Mouse (Mus musculus) T-helper 17 cell (primary cell): Measurements from ENCODE around the gene Nsmce4a.
"Not testable (repeated sequence)": the region's sequence is repeated elsewhere in the genome, so short reads cannot be mapped to it uniquely, and the experiment has no call there.

Experiments used
- in situ Hi-C, 2 experiments: fragments of 300-600 bp; cut with MboI, MseI; formaldehyde crosslinking; loops; 1 replicate in 1 of 2; 2 replicates in 1 of 2; pipeline ENCODE4 v1.15.1; 2025; ENCODE audit warnings: high pct_unique_total_duplicates in 2 of 2

Gene Nsmce4a

DNA sequence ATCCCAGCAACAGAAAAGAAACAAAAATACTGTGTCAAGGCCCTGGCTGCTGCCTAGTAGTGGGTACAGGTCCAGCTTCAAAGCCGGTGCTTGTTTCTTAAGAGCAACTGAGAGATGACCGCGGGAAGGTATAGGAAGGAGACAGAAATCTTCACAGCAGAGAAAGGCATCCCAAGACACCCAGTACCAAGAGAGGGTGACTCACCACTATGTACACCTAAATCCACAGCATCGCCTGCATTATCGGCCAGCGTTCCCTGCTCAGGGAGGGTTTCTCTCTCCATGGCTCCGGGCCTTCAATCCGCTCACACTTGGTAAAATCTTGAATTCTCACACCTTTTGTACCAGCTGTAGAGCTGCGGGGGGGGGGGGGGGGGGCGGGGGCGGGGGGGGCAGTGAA is at the start of gene Nsmce4a:
Gene Nsmce4a (minus strand): TSS at position 298 of the 400 bp plus-strand sequence.
- in situ Hi-C loops: loop anchor here in 1 of 2 experiments (10.0 kb wide), 1 partner anchor 278 kb away; no protein-coding TSS in a partner anchor

DNA sequence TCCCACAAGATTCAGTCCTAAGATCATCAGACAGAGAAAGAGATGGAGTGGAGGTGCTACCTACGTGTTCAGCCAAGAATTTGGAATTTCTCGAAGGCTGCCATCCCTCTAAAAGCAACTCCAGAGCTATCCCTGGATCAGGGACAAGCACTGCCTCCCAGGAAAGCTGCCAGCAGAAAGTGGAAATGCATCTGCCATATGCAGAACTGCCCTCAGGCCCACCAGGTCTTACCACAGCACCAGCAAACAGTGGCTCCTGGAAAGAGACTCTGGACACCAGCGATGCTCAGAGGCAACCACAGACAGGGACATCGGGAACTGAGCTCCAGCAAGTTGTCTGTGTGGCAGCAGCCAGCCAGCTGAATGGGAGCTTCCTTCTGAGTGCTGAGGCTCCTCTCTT is 49.4 kb upstream of the Nsmce4a start:
- in situ Hi-C loops: no loop called here

DNA sequence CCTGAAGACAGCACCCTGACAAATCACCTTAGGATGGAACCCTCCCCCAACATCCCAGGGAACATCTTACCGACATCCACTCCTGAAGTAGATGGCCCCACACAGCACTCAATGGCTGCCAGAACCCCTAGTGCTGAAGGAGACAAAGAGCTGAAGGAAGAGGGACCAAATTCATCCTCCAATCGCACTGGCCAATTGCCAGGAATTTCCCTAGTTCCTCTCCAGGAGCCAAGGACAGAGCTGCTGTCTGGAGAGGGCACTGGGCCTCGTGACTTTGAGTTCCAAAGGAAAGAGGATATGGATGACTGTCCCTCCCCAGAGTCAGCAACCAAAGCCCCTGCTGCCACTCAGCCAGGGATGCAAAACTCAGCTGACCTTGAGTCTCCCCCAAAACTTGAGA is 49.0 kb upstream of the Nsmce4a start:
- in situ Hi-C loops: no loop called here

- in situ Hi-C loops: no loop called here
Observed at GRCm38 (mm10) chr7:130621068-130621467, 48.1 kb upstream of the Nsmce4a start.

DNA sequence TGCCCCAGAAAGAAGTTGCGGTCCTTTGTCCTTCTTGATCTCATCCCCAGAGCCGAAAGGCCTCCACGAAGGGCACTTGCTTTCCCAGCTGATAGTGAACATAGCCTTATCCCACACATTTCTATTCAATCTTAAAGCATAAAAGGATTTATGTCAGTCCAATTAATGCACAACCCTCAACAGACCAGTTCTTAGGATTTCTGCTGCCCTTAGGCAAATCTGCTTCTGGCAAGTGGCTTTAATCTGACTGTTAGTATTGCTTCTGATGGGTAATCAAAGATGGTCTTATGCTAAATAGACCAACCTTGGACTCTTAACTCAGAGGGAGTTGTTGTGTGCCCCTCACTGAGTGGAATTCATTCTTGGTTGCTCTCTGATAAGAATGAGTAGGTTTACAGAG is 44.7 kb upstream of the Nsmce4a start:
- in situ Hi-C loops: no loop called here

GRCm38 (mm10) chr7:130613973-130614372 is 41.1 kb upstream of the Nsmce4a start:
- in situ Hi-C loops: no loop called here

DNA sequence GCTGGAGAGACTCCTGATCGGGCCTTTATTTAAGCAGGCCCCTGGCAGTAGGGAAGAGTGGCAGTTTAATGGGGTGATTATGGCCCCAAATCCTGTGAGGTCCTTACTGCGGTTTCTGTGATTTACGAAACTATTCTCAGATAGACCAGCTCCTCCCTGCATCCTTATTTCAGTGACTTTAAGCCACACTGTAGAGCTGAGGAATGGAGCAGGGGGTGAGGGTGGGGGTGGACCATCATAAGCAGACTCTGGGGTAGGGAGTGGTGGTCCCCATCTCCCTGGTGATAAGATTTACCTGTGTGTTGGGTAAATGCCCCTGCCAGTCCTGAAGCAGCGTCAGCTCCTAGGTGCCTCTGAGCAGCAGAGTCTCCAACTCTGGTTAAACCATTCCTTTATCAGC is 34.0 kb upstream of the Nsmce4a start:
- in situ Hi-C loops: no loop called here

DNA sequence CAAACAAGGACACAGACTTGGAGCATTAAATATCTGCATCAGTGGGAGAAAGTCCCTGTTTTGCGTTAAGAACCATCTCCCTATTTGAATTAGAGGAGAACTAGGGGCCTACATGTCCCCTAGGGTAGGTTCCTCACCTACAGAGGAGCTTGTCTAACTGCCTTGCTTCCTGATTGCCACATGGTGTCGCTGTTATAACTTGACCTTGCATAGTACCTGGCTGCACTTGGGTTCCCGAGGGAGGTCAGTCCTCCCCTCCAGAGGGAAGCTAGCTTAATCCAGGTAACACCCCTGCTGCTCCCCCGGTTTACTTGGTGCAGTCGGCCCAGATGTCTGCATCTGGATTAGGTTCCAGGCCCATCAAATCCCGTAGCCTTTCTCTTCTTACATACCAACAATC is 32.2 kb upstream of the Nsmce4a start:
- in situ Hi-C loops: no loop called here

GRCm38 (mm10) chr7:130604390-130604789 is 31.5 kb upstream of the Nsmce4a start:
- in situ Hi-C loops: no loop called here

DNA sequence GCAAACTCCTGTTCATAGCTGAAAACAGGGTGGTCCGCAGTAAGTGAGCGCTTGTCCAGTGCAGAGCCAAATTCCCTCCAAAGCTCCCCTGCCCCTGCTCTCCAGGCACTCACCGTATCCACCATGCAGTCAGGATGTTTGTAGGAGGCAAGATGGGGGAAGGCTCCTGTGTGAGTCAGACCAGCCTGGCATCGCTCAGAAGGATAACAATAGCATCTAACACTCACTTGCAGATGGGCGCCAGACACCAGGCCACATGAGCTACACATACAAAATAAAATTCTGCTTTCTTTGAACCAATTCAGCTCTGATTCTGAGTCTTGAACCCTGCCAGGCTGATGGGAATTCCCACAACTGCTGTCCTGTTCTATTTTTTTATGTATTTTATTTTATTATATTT is 30.6 kb upstream of the Nsmce4a start:
- in situ Hi-C loops: no loop called here

GRCm38 (mm10) chr7:130602804-130603203 is 29.9 kb upstream of the Nsmce4a start:
- in situ Hi-C loops: no loop called here

- in situ Hi-C loops: no loop called here
Observed at GRCm38 (mm10) chr7:130600546-130600945, 27.6 kb upstream of the Nsmce4a start.

GRCm38 (mm10) chr7:130600074-130600473 is 27.2 kb upstream of the Nsmce4a start:
- in situ Hi-C loops: no loop called here

DNA sequence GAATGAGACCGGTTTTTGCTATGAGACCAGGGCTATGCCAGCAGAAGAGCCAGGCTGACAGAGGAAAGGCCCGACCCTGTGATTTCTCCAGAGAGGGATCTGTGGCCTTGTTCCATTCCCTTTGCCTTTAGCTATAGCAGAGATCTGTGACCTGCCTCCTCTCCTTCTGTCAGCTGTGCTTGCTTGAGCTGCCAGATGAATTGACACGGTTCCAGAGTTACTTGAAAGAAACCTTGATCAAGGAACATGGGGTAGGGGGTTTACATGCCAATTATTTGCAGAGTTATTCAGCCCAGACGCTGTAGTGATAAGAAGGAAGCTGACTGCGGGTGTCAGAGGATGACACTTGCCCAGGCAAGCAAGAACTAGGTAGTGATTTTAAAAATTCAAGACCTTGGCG is 24.6 kb upstream of the Nsmce4a start:
- in situ Hi-C loops: no loop called here

GRCm38 (mm10) chr7:130596079-130596855 is 23.3 kb upstream of the Nsmce4a start:
- in situ Hi-C loops: not testable (repeated sequence)

DNA sequence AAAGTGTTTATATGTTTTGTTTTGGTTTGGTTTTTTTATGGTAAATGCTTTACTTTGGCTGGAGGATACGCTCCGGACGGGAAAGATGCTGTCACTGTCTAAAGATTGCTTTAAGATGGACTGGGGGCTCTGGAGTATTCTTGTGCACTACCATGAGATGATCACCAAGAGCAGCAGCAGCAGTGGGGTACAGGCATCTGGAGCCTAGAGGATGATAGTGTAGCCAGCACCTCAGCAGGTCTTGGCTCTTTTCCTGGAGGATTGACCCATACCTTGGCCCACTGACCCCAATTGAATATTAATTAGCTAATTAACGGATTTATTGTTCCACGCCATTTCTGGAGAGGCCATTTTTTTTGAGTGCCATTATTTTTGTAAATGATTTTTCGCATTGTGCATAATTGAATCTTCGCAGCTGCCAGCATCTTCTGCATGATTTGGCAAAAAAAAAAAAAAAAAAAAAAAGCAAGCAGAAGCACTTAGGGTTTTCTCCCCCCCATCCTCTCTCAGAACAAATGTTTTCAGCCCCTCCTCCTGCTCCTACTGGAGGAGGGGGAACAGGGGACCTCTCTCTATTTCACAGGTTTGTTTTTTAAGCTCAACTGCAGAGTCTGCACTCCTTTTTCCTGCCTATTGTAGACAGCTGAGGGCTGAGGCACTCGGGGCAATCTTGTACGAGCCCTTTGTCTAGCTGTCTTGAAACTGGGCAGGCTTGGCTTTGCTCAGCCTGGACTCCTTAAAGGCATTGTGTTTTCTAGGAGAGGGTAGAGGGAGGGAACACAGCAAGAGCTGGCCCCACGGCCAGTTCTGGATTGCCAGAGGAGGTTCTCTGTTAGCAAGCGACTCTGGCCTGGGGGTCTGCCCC is 20.7 kb upstream of the Nsmce4a start:
- in situ Hi-C loops: not testable (repeated sequence)

DNA sequence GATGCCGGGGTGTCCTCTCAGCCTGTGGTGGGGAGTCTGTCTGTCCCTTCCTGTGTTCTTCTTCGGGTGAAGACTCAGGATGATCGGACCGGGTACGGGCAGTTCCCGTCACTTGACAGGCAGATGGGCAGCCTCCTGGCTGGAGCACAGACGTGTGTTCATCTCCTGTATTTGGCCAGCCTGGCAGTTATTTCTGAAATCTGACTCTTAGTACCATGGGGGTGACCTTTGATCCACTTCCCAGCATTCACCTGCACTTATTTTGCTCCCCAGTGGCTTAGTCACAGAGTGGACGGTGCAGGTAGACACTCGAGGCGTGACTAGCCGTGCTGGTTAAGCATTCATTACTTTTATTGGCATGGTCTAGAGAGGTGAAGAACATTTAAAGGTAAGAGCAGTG is 20.1 kb upstream of the Nsmce4a start:
- in situ Hi-C loops: not testable (repeated sequence)

DNA sequence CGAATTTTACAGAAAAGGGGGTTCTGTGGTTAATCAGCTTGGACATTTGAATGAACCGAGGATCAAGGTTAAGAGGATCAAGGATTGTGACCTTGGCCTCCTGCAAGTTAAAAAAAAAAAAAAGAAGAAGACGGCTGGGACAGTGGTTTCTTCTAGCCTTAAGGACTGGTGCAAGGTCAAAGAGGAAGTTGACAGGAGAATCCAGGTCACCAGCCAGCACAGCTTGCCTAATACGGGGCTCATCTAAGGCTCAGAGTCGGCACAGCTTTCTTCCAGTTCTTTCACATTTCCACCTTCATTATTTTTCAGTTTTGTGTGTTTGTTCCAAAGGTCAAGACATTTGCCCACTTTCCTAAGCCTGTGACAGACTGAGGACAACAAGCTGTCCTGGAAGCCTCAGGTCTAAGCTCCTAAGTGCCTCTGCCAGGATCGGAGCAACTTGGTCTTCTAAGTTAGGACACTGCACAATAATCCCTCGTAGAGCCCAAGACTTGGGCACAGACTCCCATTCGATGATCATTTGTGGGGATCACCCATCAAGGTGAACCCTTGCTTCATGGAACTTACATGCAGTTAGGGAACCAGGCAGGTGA is 18.0 kb upstream of the Nsmce4a start:
- in situ Hi-C loops: no loop called here

DNA sequence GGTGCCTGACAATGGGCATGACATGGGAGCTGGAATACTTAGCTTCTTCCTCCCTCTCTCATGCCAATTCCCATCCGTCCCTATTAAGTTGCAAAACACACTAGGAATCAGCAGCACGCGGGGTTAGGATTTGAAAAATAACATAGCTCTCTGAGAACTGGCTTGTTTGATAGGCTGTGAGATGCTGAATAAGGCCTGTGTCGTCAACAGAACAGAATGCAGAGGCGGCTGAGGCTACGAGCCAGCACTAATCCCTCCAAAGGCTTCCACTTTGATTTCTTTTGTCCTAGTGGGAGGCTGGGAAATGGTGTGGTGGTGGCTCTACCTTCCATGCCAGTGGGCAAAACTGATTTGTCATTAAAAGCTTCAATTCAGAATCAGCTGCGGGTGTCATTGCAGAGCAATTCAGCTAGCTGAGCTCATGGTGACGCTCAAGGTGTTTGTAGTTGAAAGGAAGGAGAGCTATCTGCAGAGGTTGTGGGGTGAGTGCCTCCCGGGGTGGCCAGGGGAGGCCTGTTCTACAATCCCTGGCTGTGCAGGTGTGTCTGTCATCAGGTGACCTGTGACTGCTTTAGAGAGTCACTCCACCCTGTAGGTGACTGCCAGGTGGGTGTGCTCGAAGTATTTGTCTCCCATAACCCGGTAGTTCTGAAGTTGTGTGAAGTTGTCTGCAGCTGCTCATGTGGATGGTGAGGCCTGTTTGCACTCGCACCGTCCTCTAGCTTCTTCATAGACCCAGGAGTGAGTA is 17.3 kb upstream of the Nsmce4a start:
- in situ Hi-C loops: no loop called here

DNA sequence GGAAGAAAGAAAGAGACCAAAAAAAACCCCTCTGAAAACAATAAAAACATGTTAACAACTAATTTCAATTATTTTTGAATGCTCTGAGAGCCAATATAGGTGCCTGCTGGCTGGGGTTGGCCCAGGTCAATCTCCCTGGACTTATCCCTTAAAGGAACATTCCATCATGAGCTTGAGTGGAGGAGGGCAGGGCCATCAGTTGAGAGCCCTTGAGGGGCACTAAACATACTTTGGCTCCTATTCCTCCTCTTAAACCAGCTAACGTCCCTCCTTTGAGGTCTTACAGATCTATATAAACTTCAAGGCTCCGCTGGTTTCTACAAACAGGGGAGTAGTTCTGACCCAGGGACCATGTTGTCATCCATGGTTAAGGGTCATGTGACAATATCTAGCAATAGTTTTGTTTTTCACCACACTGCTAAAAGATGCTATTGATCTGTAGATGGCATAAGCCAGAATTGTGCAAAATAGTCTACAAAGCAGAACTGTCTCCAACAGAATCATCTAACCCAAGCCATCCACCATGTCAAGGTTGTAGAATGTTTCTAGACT is 13.7 kb upstream of the Nsmce4a start:
- in situ Hi-C loops: no loop called here

GRCm38 (mm10) chr7:130578607-130579006 is 5.7 kb upstream of the Nsmce4a start:
- in situ Hi-C loops: loop anchor here in 1 of 2 experiments (10.0 kb wide), 1 partner anchor 284 kb away; no protein-coding TSS in a partner anchor
